Comparison of ENCODE assay signal across 12 mouse cellular contexts in genomic region chr6:33094671-33095233, GRCm38 (mm10). TPM values are rescaled to one million over a fixed set of nuclear protein-coding genes. Genes with fewer than 3 reads are reported as not detected.
DNase-seq lines count a peak whose midpoint lies in the region; ATAC-seq and TF ChIP-seq lines count a peak whose summit lies in the region.
"Had no signal": no experiment of that assay in that cellular context is flagged by ENCODE, and none has a peak within 500 bp of the region (broad histone marks: within the 10 kb centered on the region; RNA-seq: fewer than 3 reads in every experiment).

No protein-coding gene starts in this region.

- DNase-seq in gastrocnemius, postnatal 14 days, result peak; percentile 8
- DNase-seq in gastrocnemius, adult 2 months, result no peak
- peak; percentile 67 for DNase-seq in Muller cell, postnatal 12 days (ENCODE audit: inconsistent ontology term)
- no peak for DNase-seq in heart, adult 18-20 months
- no peak for DNase-seq in testis, postnatal 10 days (ENCODE audit: low spot score)
- DNase-seq: cerebellum, postnatal 36 days; lung, postnatal 14 days had no signal

- intact Hi-C loops in gastrocnemius, postnatal 14 days (cut with DNase I; ENCODE audit: low total_unique reads), result no loop called here
- intact Hi-C loops in gastrocnemius, adult 2 months (cut with DNase I), result no loop called here

- no peaks in the 10 kb centered on the region for H3K36me3 ChIP-seq in embryonic facial prominence, embryonic 15.5 days
- no peaks in the 10 kb centered on the region for H3K36me3 ChIP-seq in midbrain, embryonic 16.5 days (ENCODE audit: control insufficient read depth, insufficient read depth, low read length)
- no peaks in the 10 kb centered on the region for H3K36me3 ChIP-seq in kidney, embryonic 16.5 days (ENCODE audit: insufficient read depth, low read length)
- H3K36me3 ChIP-seq: heart, embryonic 10.5 days had no signal

- WGBS in embryonic facial prominence, embryonic 15.5 days, result 28% methylated on average over 8 of the region's 8 CpGs
- WGBS in midbrain, embryonic 16.5 days, result 28% methylated on average over 8 of the region's 8 CpGs
- 46% methylated on average over 8 of the region's 8 CpGs for WGBS in kidney, embryonic 16.5 days

- TF ChIP-seq CTCF in gastrocnemius, adult 2 months (IDR thresholded peaks at IDR 0.05), result no peak

- H3K9me3 ChIP-seq in embryonic facial prominence, embryonic 15.5 days (replicated peaks), result no peaks in the 10 kb centered on the region
- H3K9me3 ChIP-seq in midbrain, embryonic 16.5 days (replicated peaks; ENCODE audit: control insufficient read depth, low read length, poor library complexity, severe bottlenecking), result no peaks in the 10 kb centered on the region
- no peaks in the 10 kb centered on the region for H3K9me3 ChIP-seq in kidney, embryonic 16.5 days (ENCODE audit: low read length)
- H3K9me3 ChIP-seq: heart, embryonic 10.5 days had no signal

- no peak overlapping the region for H3K4me2 ChIP-seq in embryonic facial prominence, embryonic 15.5 days (replicated peaks)
- no peak overlapping the region for H3K4me2 ChIP-seq in midbrain, embryonic 16.5 days (ENCODE audit: low read length)
- H3K4me2 ChIP-seq in kidney, embryonic 16.5 days (replicated peaks; ENCODE audit: low read depth, low read length), result no peak overlapping the region

- no peak overlapping the region for H3K4me3 ChIP-seq in gastrocnemius, adult 2 months
- no peak overlapping the region for H3K4me3 ChIP-seq in embryonic facial prominence, embryonic 15.5 days (replicated peaks)
- H3K4me3 ChIP-seq in midbrain, embryonic 16.5 days (ENCODE audit: low read depth, low read length), result no peak overlapping the region
- no peak overlapping the region for H3K4me3 ChIP-seq in kidney, embryonic 16.5 days (ENCODE audit: low read length)
- H3K4me3 ChIP-seq: heart, embryonic 10.5 days had no signal

- H3K27me3 ChIP-seq in embryonic facial prominence, embryonic 15.5 days, result no peaks in the 10 kb centered on the region
- no peaks in the 10 kb centered on the region for H3K27me3 ChIP-seq in midbrain, embryonic 16.5 days (ENCODE audit: control insufficient read depth, insufficient read depth, low read depth, low read length)
- no peaks in the 10 kb centered on the region for H3K27me3 ChIP-seq in kidney, embryonic 16.5 days (ENCODE audit: insufficient read depth, low read length)

- H3K27ac ChIP-seq in gastrocnemius, adult 2 months, result no peak overlapping the region
- H3K27ac ChIP-seq in embryonic facial prominence, embryonic 15.5 days (replicated peaks), result no peak overlapping the region
- H3K27ac ChIP-seq in midbrain, embryonic 16.5 days (ENCODE audit: low read length), result no peak overlapping the region
- H3K27ac ChIP-seq in kidney, embryonic 16.5 days (ENCODE audit: low read length), result no peak overlapping the region
- H3K27ac ChIP-seq: heart, embryonic 10.5 days had no signal

- ATAC-seq in embryonic facial prominence, embryonic 15.5 days (ENCODE audit: insufficient number of reproducible peaks, low FRiP score, low TSS enrichment, low read depth), result 0 out of 2 replicates have a peak, but pooled peaks have one; percentile 47
- ATAC-seq in midbrain, embryonic 16.5 days, result 0 out of 2 replicates have a peak, but pooled peaks have one; percentile 42
- no peak for ATAC-seq in kidney, embryonic 16.5 days (ENCODE audit: low FRiP score, low TSS enrichment)
- ATAC-seq: intestine, embryonic 16.5 days had no signal

- peaks cover 5% of the 10 kb centered on the region; the same call in 1 of the 2 replicates for H3K4me1 ChIP-seq in embryonic facial prominence, embryonic 15.5 days
- H3K4me1 ChIP-seq in midbrain, embryonic 16.5 days (ENCODE audit: control insufficient read depth, insufficient read depth, low read length), result peaks cover 8% of the 10 kb centered on the region; the same call in 1 of the 2 replicates
- no peaks in the 10 kb centered on the region for H3K4me1 ChIP-seq in kidney, embryonic 16.5 days (ENCODE audit: insufficient read depth, low read length)
- H3K4me1 ChIP-seq: heart, embryonic 10.5 days had no signal

- no peak overlapping the region for H3K9ac ChIP-seq in embryonic facial prominence, embryonic 15.5 days
- H3K9ac ChIP-seq in midbrain, embryonic 16.5 days (ENCODE audit: low read depth, low read length), result no peak overlapping the region
- H3K9ac ChIP-seq in kidney, embryonic 16.5 days (replicated peaks; ENCODE audit: low read length), result no peak overlapping the region

RNA-seq across cellular contexts. Expression of gene Chchd3, which starts 34.7 kb away (rescaled TPM):
- total RNA-seq in gastrocnemius, postnatal 14 days (2021), result 100 to 1,000 TPM; 292 to 315 TPM
- 100 to 1,000 TPM; 397 to 478 TPM for total RNA-seq in gastrocnemius, adult 2 months (2021)
- 93.9 and 98.3 TPM in 2 replicates for polyA plus RNA-seq in embryonic facial prominence, embryonic 15.5 days (2015; fragmentation: Nextera tagmentation; extraction: Ambion mirVana)
- polyA plus RNA-seq in midbrain, embryonic 16.5 days (2015; fragmentation: Nextera tagmentation; extraction: Ambion mirVana), result 104 and 115 TPM in 2 replicates
- total RNA-seq in heart, adult 18-20 months (2021), result 100 to 1,000 TPM; 480 to 545 TPM
- 128 and 129 TPM in 2 replicates for polyA plus RNA-seq in kidney, embryonic 16.5 days (2015; fragmentation: Nextera tagmentation; extraction: Ambion mirVana)

Comparison
In these comparisons a context has a peak if more than half of its experiments do, and no peak if none do; other contexts are left out.
1. DNase-seq: peak in gastrocnemius, postnatal 14 days (single experiment) and Muller cell, postnatal 12 days (single experiment); none in gastrocnemius, adult 2 months (single experiment), heart, adult 18-20 months (0 of 2) and testis, postnatal 10 days (single experiment).